Mouse (Mus musculus): Measurements from ENCODE around the gene 1110051M20Rik. TPM values are rescaled to one million over a fixed set of nuclear protein-coding genes. Genes with fewer than 3 reads are reported as not detected.
A peak's percentile ranks its signal among the peaks of the same experiment; 100 is the strongest.

1110051M20Rik gene
- total and polyA plus RNA-seq, 3 experiments, result 14.7 to 19.2 (median 14.9) TPM

GRCm38 (mm10) chr2:91457656-91458251, 13.2 kb upstream of the 1110051M20Rik start:
- DNase-seq, result peak; percentile 69

- DNase-seq, result peak; percentile 80
These were observed 12.8 kb upstream of the 1110051M20Rik start, which contains the start of gene Lrp4 for GRCm38 (mm10) chr2:91457259-91457655. TSS of gene Lrp4 (plus strand) at chr2:91457511.

GRCm38 (mm10) chr2:91456491-91457100, 12.1 kb upstream of the 1110051M20Rik start:
- no peak for DNase-seq

GRCm38 (mm10) chr2:91455826-91456225, 11.3 kb upstream of the 1110051M20Rik start:
- peak; percentile 46 for DNase-seq

- no peak for DNase-seq
These were observed 9.9 kb upstream of the 1110051M20Rik start for GRCm38 (mm10) chr2:91454434-91454833.

GRCm38 (mm10) chr2:91453231-91454075, 8.9 kb upstream of the 1110051M20Rik start:
- no peak for DNase-seq

GRCm38 (mm10) chr2:91452658-91453057, 8.2 kb upstream of the 1110051M20Rik start:
- no peak for DNase-seq

GRCm38 (mm10) chr2:91450316-91450715, 5.8 kb upstream of the 1110051M20Rik start:
- DNase-seq, result no peak

GRCm38 (mm10) chr2:91449662-91450061, 5.2 kb upstream of the 1110051M20Rik start:
- peak; percentile 18 for DNase-seq

GRCm38 (mm10) chr2:91442241-91442640, 2.3 kb downstream of the 1110051M20Rik start:
- DNase-seq, result no peak

GRCm38 (mm10) chr2:91441715-91442114, 2.8 kb downstream of the 1110051M20Rik start:
- DNase-seq, result no peak

- no peak for DNase-seq
These were observed 3.8 kb downstream of the 1110051M20Rik start for GRCm38 (mm10) chr2:91440686-91441085.

- no peak for DNase-seq
These were observed 4.6 kb downstream of the 1110051M20Rik start for GRCm38 (mm10) chr2:91439876-91440275.

GRCm38 (mm10) chr2:91439271-91439670, 5.2 kb downstream of the 1110051M20Rik start:
- no peak for DNase-seq

GRCm38 (mm10) chr2:91437116-91437815, 7.2 kb downstream of the 1110051M20Rik start:
- no peak for DNase-seq

- DNase-seq, result no peak
These were observed 7.8 kb downstream of the 1110051M20Rik start for GRCm38 (mm10) chr2:91436713-91437112.

GRCm38 (mm10) chr2:91430600-91430919, 13.9 kb downstream of the 1110051M20Rik start:
- no peak for DNase-seq

- DNase-seq, result no peak
These were observed 14.4 kb downstream of the 1110051M20Rik start for GRCm38 (mm10) chr2:91429915-91430599.

- DNase-seq, result no peak
These were observed 15.4 kb downstream of the 1110051M20Rik start for GRCm38 (mm10) chr2:91429146-91429545.

- DNase-seq, result no peak
These were observed 18.2 kb downstream of the 1110051M20Rik start for GRCm38 (mm10) chr2:91426321-91426720.

GRCm38 (mm10) chr2:91424061-91424720, 20.3 kb downstream of the 1110051M20Rik start:
- no peak for DNase-seq

Data from adrenal gland, adult 2 months (tissue).